Mouse (Mus musculus): ENCODE results near the gene Itfg2. TPM values are rescaled to one million over a fixed set of nuclear protein-coding genes. Genes with fewer than 3 reads are reported as not detected.

The Itfg2 gene
- polyA plus RNA-seq, 1 experiment from 2014 or later: 37.7 TPM

DNA sequence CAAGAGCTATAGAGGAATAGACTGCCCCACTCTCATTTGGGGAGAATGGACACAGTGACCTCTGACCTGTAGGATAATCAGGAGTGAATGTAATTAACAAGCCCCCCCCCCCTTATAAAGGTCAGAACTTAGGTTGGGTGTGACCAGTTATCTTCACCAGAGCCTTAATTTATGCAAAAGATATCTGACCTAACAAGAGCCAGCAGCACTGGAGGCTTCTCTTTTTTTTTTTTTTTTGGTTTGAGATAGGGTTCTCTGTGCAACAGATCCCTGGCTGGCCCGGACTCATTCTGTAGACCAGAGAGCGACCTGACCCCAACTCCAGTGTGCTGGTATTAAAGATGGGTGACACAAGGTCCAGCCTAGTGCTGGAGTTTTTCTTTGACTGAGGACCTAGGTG is 4.6 kb upstream of the Itfg2 start:
- H3K36me3 ChIP-seq: peaks cover 62% of the 10 kb centered on the region
- no peak overlapping the region for H3K4me2 ChIP-seq (replicated peaks)
- H3K4me3 ChIP-seq: no peak overlapping the region
- 97% methylated on average over 2 of the region's 2 CpGs for WGBS
- H3K9me3 ChIP-seq (replicated peaks): no peaks in the 10 kb centered on the region
- H3K9ac ChIP-seq: no peak overlapping the region
- no peak overlapping the region for H3K27ac ChIP-seq
- no peak for ATAC-seq (ENCODE audit: low FRiP score)
- no peaks in the 10 kb centered on the region for H3K4me1 ChIP-seq
- no peaks in the 10 kb centered on the region for H3K27me3 ChIP-seq

DNA sequence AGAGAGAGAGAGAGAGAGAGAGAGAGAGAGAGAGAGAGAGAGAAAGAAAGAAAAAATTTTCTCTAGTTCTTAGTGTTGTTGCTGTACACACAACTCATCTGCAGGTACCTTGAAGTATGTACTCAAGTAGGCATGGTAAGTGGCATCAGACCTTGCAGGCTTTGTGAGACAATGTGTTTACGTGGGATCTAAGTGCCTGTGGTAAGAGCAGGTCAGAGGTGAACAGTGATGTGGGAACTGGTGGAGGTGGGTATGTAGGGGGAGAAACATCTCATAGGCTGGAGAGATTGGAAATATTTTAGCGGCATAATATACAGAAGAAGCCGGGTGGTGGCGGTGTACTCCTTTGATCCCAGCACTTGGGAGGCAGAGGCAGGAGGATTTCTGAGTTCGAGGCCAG is 2.8 kb upstream of the Itfg2 start:
- no peaks in the 10 kb centered on the region for H3K9me3 ChIP-seq (replicated peaks)
- H3K9ac ChIP-seq: no peak overlapping the region
- H3K27ac ChIP-seq: no peak overlapping the region
- no peak overlapping the region for H3K4me2 ChIP-seq (replicated peaks)
- no peak overlapping the region for H3K4me3 ChIP-seq
- H3K27me3 ChIP-seq: no peaks in the 10 kb centered on the region
- WGBS: 96% methylated on average over 5 of the region's 5 CpGs
- peaks cover 4% of the 10 kb centered on the region for H3K4me1 ChIP-seq
- peaks cover 45% of the 10 kb centered on the region for H3K36me3 ChIP-seq
- no peak for ATAC-seq (ENCODE audit: low FRiP score)

DNA sequence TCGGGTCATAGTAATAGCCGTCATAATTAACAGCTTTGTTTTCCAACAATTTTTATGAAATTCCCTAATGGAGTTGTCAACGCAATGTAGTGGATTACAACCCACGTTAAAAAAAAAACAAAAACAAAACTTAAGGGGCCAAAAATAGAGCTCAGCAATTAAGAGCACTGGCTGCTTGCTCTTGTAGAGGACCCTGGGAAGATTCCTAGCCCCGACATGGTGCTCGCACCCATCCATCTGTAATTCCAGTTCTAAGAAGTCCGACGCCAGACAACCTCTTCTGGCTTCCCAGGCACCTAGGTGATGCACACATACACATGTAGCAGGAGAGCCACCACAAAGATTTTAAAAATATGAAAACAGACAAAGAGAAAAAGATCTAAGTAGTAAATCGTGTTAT is 315 bp upstream of the Itfg2 start:
- Histone ChIP-seq H3K4me3 (peak overlapping the region; percentile 52), H3K27me3 (no peaks in the 10 kb centered on the region), H3K4me1 (peaks cover 4% of the 10 kb centered on the region), H3K9me3 (replicated peaks) (no peaks in the 10 kb centered on the region), H3K27ac (peak overlapping the region; percentile 96), H3K9ac (peak overlapping the region; percentile 65), H3K36me3 (peaks cover 22% of the 10 kb centered on the region), H3K4me2 (replicated peaks) (peak overlapping the region; percentile 69)
- no peak for ATAC-seq (ENCODE audit: low FRiP score)
- 18% methylated on average over 9 of the region's 9 CpGs for WGBS

DNA sequence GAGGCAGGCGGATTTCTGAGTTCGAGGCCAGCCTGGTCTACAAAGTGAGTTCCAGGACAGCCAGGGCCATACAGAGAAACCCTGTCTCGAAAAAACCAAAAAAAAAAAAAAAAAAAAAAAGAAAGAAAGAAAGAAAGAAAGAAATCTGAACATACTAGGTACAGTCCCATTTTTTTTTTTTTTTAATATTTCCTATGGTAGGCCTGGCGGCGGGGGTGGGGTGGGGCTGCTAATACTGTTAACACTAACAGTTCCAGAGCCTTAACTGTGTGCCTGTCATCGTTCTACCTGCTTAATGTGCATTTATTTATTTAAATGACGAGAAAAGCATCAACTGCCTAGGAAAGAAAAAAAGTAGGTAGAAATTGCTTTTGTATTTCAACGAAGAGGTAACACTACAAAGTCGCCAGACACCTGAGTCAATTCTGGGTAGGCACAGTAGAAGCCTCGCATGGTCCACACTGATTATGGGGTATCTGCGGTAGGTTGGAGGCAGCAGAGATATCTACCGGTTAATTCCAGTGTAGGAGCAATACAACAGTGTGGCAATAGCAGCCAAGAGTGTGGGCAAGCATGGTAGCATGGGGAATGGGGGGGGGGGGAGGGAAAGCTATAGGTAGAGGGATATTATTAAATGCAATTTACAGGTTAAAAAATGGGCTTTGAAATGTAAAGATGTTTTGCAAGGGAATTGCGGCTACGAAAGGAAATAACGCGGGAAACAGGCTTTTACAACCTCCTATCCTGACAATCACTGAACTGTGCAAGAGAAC is 1.0 kb downstream of the Itfg2 start:
- Histone ChIP-seq H3K36me3 (peaks cover 14% of the 10 kb centered on the region), H3K9ac (peak overlapping the region; percentile 65), H3K4me3 (peak overlapping the region; percentile 52), H3K9me3 (replicated peaks) (no peaks in the 10 kb centered on the region), H3K4me1 (peaks cover 4% of the 10 kb centered on the region), H3K27me3 (no peaks in the 10 kb centered on the region), H3K4me2 (replicated peaks) (peak overlapping the region; percentile 69), H3K27ac (peak overlapping the region; percentile 96)
- WGBS: 55% methylated on average over 16 of the region's 16 CpGs
- peak; percentile 47 for ATAC-seq (ENCODE audit: low FRiP score)

DNA sequence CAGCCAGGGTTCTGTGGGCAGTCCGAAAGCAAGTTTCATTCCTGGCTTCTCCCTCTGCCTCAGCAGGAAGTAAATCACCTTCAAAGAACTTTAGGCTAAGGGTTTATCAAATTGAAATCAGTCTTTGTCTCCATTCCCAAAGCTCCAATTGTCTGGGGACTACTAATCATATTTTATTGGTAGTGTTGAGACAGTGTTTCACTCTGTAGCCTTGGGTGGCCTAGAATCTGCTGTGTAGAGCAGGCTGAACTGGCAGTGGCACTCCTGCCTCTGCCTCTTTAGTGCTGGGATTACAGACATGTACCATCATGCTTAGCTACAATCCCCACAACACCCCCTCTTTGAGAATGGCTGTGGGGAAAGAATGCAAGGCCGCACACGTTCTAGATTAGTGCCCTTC is 3.3 kb downstream of the Itfg2 start:
- Histone ChIP-seq H3K27me3 (no peaks in the 10 kb centered on the region), H3K4me2 (replicated peaks) (no peak overlapping the region), H3K4me1 (peaks cover 4% of the 10 kb centered on the region), H3K9me3 (replicated peaks) (no peaks in the 10 kb centered on the region), H3K36me3 (peaks cover 9% of the 10 kb centered on the region; the same call in 1 of the 2 replicates), H3K4me3 (no peak overlapping the region), H3K9ac (no peak overlapping the region), H3K27ac (no peak overlapping the region)
- ATAC-seq (ENCODE audit: low FRiP score): no peak
- 89% methylated on average over 3 of the region's 3 CpGs for WGBS

DNA sequence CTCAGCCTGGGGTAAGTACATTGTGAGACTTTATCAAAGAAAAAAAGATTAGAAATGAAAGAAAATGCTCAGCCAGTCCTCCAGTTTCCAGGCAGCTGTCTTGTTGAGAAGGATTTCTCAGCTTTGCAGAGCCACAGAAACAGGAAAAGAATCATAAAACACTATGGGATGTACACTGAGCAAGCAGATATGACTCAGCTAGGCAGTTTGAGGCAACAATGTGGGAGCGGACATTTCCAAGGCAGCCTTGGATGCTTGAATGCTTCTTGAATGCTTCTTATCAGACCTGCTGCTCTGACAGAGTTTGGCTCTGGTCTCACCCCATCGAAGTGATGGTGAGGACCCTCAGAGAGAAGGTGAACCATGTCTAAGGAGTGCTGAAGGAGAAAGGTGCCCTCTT is 3.7 kb downstream of the Itfg2 start:
- Histone ChIP-seq H3K36me3 (peaks cover 10% of the 10 kb centered on the region), H3K4me1 (peaks cover 4% of the 10 kb centered on the region), H3K27me3 (no peaks in the 10 kb centered on the region), H3K4me2 (replicated peaks) (no peak overlapping the region), H3K4me3 (no peak overlapping the region), H3K9ac (no peak overlapping the region), H3K9me3 (replicated peaks) (no peaks in the 10 kb centered on the region), H3K27ac (no peak overlapping the region)
- ATAC-seq (ENCODE audit: low FRiP score): no peak
- WGBS: 90% methylated on average over 2 of the region's 2 CpGs

DNA sequence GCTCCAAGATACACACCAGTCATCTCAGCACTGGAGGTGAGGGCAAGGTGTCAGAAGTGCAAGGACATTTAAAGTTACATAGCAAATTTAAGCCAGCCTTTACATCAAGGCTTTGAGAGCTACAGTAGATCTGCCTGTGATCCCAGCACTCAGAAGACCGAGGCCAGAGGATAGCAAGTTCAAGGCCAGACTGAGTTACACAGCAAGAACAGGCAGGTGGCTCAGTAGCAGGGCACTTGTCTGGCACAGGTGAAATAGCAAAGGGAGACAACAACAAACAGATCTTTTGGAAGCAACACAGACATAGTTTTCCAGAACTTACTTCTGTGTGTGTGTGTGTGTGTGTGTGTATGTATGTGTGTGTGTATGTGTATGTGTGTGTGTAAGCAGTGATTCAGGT is 6.7 kb downstream of the Itfg2 start:
- Histone ChIP-seq H3K4me3 (no peak overlapping the region), H3K4me2 (replicated peaks) (no peak overlapping the region), H3K27me3 (no peaks in the 10 kb centered on the region), H3K27ac (no peak overlapping the region), H3K36me3 (peaks cover 22% of the 10 kb centered on the region), H3K9ac (no peak overlapping the region), H3K9me3 (replicated peaks) (no peaks in the 10 kb centered on the region), H3K4me1 (no peaks in the 10 kb centered on the region)
- 92% methylated on average over 1 of the region's 1 CpGs for WGBS
- ATAC-seq (ENCODE audit: low FRiP score): no peak

DNA sequence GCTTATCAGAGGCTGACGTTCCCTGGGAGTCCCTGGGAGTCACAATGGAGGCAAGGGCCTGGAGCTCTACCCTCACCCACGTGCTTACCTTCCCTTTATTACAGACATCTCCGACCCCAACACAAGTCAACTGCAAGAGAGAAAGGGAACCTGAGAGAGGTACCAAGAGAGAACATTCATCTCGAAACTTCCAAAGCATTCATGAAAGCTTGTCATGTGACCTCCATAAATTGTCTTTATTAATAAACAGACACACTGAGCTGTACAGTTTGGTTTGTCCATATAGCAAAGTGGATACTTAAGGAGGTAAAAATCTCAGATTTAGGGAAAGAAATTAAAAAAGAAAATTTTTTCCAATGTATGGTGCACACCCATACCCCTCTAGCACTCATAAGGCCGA is 8.6 kb downstream of the Itfg2 start:
- Histone ChIP-seq H3K9me3 (replicated peaks) (no peaks in the 10 kb centered on the region), H3K4me1 (no peaks in the 10 kb centered on the region), H3K4me3 (no peak overlapping the region), H3K27ac (no peak overlapping the region), H3K9ac (no peak overlapping the region), H3K36me3 (peaks cover 35% of the 10 kb centered on the region), H3K4me2 (replicated peaks) (no peak overlapping the region), H3K27me3 (no peaks in the 10 kb centered on the region)
- WGBS: 91% methylated on average over 5 of the region's 5 CpGs
- no peak for ATAC-seq (ENCODE audit: low FRiP score)

DNA sequence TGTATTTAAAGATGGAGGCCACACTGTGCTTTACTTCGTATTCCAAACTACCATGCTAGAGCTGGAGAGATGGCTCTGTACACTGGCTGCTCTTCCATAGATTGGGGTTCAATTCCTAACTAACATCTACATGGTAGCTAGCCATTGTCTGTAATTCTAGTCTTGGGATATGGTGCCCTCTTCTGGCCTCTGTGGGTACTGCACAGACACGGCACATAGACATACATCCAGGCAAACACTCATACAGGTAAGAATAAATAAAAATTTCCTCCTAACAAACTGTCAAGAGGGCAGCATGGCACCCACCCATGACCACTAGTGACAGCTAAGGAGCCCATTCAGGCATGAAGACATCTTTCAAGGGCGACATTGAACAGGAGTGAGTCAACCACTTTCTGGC is 13.6 kb downstream of the Itfg2 start:
- no peak overlapping the region for H3K4me3 ChIP-seq
- H3K4me1 ChIP-seq: no peaks in the 10 kb centered on the region
- no peak overlapping the region for H3K9ac ChIP-seq
- ATAC-seq (ENCODE audit: low FRiP score): 0 out of 2 replicates have a peak, but pooled peaks have one; percentile 17
- WGBS: 14% methylated on average over 3 of the region's 3 CpGs
- no peaks in the 10 kb centered on the region for H3K9me3 ChIP-seq (replicated peaks)
- H3K36me3 ChIP-seq: peaks cover 66% of the 10 kb centered on the region
- H3K4me2 ChIP-seq (replicated peaks): no peak overlapping the region
- H3K27ac ChIP-seq: no peak overlapping the region
- H3K27me3 ChIP-seq: no peaks in the 10 kb centered on the region

DNA sequence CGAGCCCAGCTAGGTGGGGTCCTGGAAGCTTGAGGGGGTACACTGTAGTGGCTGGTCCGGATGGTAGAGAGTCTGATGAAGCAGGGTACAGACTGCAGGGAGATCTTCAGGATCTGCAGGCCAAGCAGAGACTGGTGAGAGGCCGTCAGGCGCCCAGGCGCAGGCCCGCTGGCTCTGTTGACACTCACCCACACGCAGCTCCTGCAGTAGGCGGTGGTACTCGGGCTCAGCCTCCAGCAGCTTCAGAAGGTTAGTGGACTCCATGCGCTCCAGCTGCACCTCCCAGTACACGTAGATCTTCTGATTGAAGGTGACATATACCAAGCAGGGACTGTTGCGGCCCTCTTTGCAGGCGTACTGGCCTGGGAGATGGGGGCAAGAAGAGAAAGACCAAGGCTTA is 14.4 kb downstream of the Itfg2 start:
- H3K9me3 ChIP-seq (replicated peaks): no peaks in the 10 kb centered on the region
- 96% methylated on average over 13 of the region's 13 CpGs for WGBS
- H3K9ac ChIP-seq: no peak overlapping the region
- ATAC-seq (ENCODE audit: low FRiP score): peak; percentile 32; the same call in 1 of the 2 replicates
- H3K4me1 ChIP-seq: no peaks in the 10 kb centered on the region
- H3K4me3 ChIP-seq: no peak overlapping the region
- no peak overlapping the region for H3K27ac ChIP-seq
- H3K4me2 ChIP-seq (replicated peaks): no peak overlapping the region
- H3K27me3 ChIP-seq: no peaks in the 10 kb centered on the region
- peaks cover 65% of the 10 kb centered on the region for H3K36me3 ChIP-seq

DNA sequence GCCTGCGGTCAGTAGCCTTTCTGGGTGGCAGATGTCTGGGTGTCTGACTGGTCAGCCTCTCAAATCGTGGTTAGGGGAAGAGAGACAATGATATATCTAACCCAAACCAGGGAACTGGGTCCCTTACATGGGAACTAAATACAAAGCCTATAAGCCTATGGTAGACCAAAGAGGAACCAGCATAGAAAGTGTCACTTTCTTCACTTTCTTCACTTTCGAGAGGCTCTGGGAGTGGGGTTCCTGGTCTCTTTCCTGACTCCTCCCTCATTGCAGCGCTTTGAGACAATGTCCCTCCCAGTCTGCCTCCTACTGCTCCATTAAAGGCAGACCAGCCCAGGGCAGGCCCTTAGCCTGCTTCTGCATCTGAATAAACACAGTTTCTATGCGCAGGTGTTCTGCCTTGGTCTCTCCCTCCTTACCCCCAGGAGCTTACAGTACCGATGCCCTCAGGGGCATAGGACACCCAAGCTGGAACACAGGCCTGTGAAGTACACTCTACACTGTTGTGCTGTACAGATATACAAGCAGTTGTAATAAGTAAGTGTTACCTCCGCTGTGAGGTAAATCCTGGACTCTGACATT is 16.1 kb downstream of the Itfg2 start:
- Histone ChIP-seq H3K27me3 (no peaks in the 10 kb centered on the region), H3K9ac (no peak overlapping the region), H3K4me3 (no peak overlapping the region), H3K4me2 (replicated peaks) (no peak overlapping the region), H3K4me1 (no peaks in the 10 kb centered on the region), H3K9me3 (replicated peaks) (no peaks in the 10 kb centered on the region), H3K27ac (no peak overlapping the region), H3K36me3 (peaks cover 61% of the 10 kb centered on the region)
- 88% methylated on average over 7 of the region's 7 CpGs for WGBS
- no peak for ATAC-seq (ENCODE audit: low FRiP score)

DNA sequence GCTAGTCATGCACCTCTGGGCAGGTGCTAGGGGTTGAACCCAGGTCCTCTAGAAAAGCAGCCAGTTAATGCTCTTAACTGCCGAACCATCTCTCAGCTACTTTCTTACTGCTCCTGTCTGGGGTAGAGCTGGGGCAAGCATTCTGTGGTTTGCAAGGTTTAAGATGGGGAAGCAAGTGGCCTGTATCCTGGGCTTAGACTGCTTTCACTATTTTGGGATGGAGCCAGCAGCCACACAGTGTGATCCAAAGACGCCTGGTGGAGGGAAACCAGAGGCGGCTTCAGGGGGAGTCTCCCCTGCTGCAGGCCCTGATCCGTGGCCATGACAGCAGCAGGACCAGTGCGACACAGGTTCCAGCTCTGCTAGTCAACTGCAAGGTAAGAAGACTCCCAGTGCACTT is 20.0 kb downstream of the Itfg2 start:
- no peak overlapping the region for H3K4me2 ChIP-seq (replicated peaks)
- H3K27me3 ChIP-seq: no peaks in the 10 kb centered on the region
- 68% methylated on average over 5 of the region's 5 CpGs for WGBS
- H3K27ac ChIP-seq: no peak overlapping the region
- ATAC-seq (ENCODE audit: low FRiP score): no peak
- peaks cover 7% of the 10 kb centered on the region for H3K4me1 ChIP-seq
- H3K9ac ChIP-seq: no peak overlapping the region
- peaks cover 35% of the 10 kb centered on the region for H3K36me3 ChIP-seq
- H3K9me3 ChIP-seq (replicated peaks): no peaks in the 10 kb centered on the region
- no peak overlapping the region for H3K4me3 ChIP-seq

All from hindbrain, embryonic 12.5 days (tissue).